Mouse (Mus musculus) olfactory bulb, adult 2 months (tissue): ENCODE measurements around the gene Cnot2.

Source experiments
- CTCF ChIP-seq: fragments of 200-500 bp; IDR thresholded peaks from 2 replicates; pipeline ENCODE4 v1.5.1; 2012; ENCODE audit warnings: low read depth, mild to moderate bottlenecking, low read length, moderate library complexity; ENCODE audit not compliant: insufficient read depth
- POLR2A ChIP-seq: fragments of 200-500 bp; IDR thresholded peaks from 2 replicates; pipeline ENCODE4 v1.6.1; 2012; ENCODE audit warnings: mild to moderate bottlenecking, low read depth, low read length, moderate library complexity; ENCODE audit not compliant: insufficient read depth

DNA sequence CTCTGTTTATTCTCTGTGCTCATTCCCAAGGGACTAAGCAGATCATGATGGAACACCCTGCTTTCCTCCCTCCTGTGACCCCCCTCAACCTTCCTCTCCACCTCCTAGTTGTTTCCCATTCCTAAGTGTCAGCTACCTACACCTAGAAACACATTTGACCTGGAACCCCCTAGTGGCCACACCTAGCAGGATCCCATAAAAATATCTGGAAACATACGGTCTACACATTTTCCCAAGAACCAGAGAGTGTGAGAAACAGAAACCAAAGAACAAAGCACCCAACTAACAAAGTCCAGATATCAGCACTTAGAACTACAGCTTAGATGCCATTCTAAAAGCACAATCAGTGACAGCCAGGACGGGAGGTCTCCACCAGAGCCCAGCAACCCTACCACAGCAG is 26.9 kb downstream of the Cnot2 start:
- no peak for TF ChIP-seq CTCF
- TF ChIP-seq POLR2A = no peak
